Mouse (Mus musculus) liver, embryonic 14.5 days (tissue): ENCODE data around the gene Cnot6. TPM values are rescaled to one million over a fixed set of nuclear protein-coding genes. Genes with fewer than 3 reads are reported as not detected.
A peak's percentile ranks its signal among the peaks of the same experiment; 100 is the strongest.

Source experiments
- ATAC-seq: fragments of 200-750 bp; cut with Nextera tagmentation; 2 replicates; pipeline ENCODE4 v1.8.0; 2017; ENCODE audit warnings: moderate number of reproducible peaks, mild to moderate bottlenecking, moderate library complexity; ENCODE audit not compliant: insufficient read depth
- DNase-seq, 3 experiments: peaks; one replicate each; pipeline ENCODE4 v3.0.0-alpha.2; 2012 to 2013; ENCODE audit warnings: low read depth in 3 of 3, low spot score in 3 of 3
- H3K27ac ChIP-seq: fragments of 300-500 bp; sonication (generic); 2 replicates; pipeline ENCODE4 v1.5.1; 2014; ENCODE audit warnings: moderate library complexity, mild to moderate bottlenecking, control low read depth, inconsistent platforms
- H3K27me3 ChIP-seq: fragments of 300-500 bp; sonication (generic); 2 replicates; pipeline ENCODE4 v1.6.1; 2014; ENCODE audit warnings: mild to moderate bottlenecking, low read length, moderate library complexity; ENCODE audit not compliant: control insufficient read depth, insufficient read depth
- H3K36me3 ChIP-seq: fragments of 300-500 bp; sonication (generic); replicated peaks from 2 replicates; pipeline ENCODE4 v1.6.1; 2014; ENCODE audit warnings: low read depth; ENCODE audit not compliant: control insufficient read depth, insufficient read depth
- H3K4me1 ChIP-seq, 2 experiments: fragments of 200-500 bp in 1 of 2; fragments of 300-500 bp in 1 of 2; sonication (generic) in 1 of 2; replicated peaks; 2 replicates each; pipeline ENCODE4 v1.6.1; 2012 to 2014; ENCODE audit warnings: antibody characterized with exemption in 1 of 2, inconsistent platforms in 1 of 2, low read length in 1 of 2; ENCODE audit not compliant: control insufficient read depth in 2 of 2, insufficient read depth in 2 of 2
- H3K4me2 ChIP-seq: fragments of 300-500 bp; sonication (generic); 2 replicates; pipeline ENCODE4 v1.6.1; 2014; ENCODE audit warnings: low read depth, mild to moderate bottlenecking, control low read depth, moderate library complexity
- H3K4me3 ChIP-seq, 2 experiments: fragments of 200-500 bp in 1 of 2; fragments of 300-500 bp in 1 of 2; sonication (generic) in 1 of 2; 2 replicates each; pipeline ENCODE4 v1.5.1; 2012 to 2014; ENCODE audit warnings: low read depth in 2 of 2, low read length in 2 of 2, mild to moderate bottlenecking in 2 of 2, control low read depth in 1 of 2, inconsistent platforms in 1 of 2, moderate library complexity in 1 of 2; ENCODE audit not compliant: insufficient read depth in 1 of 2
- H3K9ac ChIP-seq: fragments of 300-500 bp; sonication (generic); replicated peaks from 2 replicates; pipeline ENCODE4 v1.6.1; 2014; ENCODE audit warnings: mild to moderate bottlenecking, control low read depth, moderate library complexity
- H3K9me3 ChIP-seq: fragments of 300-500 bp; sonication (generic); 2 replicates; pipeline ENCODE4 v1.6.1; 2016; ENCODE audit warnings: low read length, mixed read lengths; ENCODE audit not compliant: control insufficient read depth
- CTCF ChIP-seq: IDR thresholded peaks from 2 replicates; pipeline ENCODE4 v1.5.1; 2016; ENCODE audit warnings: antibody characterized with exemption, low read depth, control low read depth
- EP300 ChIP-seq: IDR thresholded peaks from 2 replicates; pipeline ENCODE4 v1.6.1; 2016; ENCODE audit warnings: antibody characterized with exemption, low read depth
- WGBS: fragments of 180-500 bp; shearing (Covaris S2); extraction: QIAGEN DNeasy Blood & Tissue Kit; methylation state at CpG from one replicate; pipeline ENCODE4 v1.1.7; 2014; ENCODE audit not compliant: insufficient replicate concordance; 5-methylcytosine and 5-hydroxymethylcytosine counted together
- polyA plus RNA-seq, 2 experiments: library from polyadenylated mRNA; depleted of rRNA in 1 of 2; stranded (reverse) in 1 of 2; unstranded in 1 of 2; fragments of >200 nt; fragmentation: Nextera tagmentation in 1 of 2; extraction: Ambion mirVana in 1 of 2; gene quantifications; 2 replicates each; pipeline versions ENCODE4 v1.2.1 to v1.2.3; 2012 to 2014

Cnot6 gene
- polyA plus RNA-seq, 2 experiments: 18.1 to 21.0 TPM

GRCm38 (mm10) chr11:49738659-49739406 lies 26.3 kb upstream of the Cnot6 start:
- H3K9me3 ChIP-seq: no peaks in the 10 kb centered on the region
- no peak overlapping the region for H3K4me3 ChIP-seq
- no peak overlapping the region for H3K27ac ChIP-seq
- H3K4me2 ChIP-seq: no peak overlapping the region
- 66% methylated on average over 11 of the region's 11 CpGs for WGBS
- no peaks in the 10 kb centered on the region for H3K36me3 ChIP-seq
- TF ChIP-seq CTCF (no peak), EP300 (no peak)
- H3K9ac ChIP-seq: no peak overlapping the region
- no peaks in the 10 kb centered on the region for H3K27me3 ChIP-seq
- ATAC-seq: no peak
- DNase-seq: no peak
- H3K4me1 ChIP-seq: no peaks in the 10 kb centered on the region; a peak in 1 of 4 replicates

GRCm38 (mm10) chr11:49737625-49738024 lies 25.1 kb upstream of the Cnot6 start:
- Histone ChIP-seq H3K9me3 (no peaks in the 10 kb centered on the region), H3K4me1 (no peaks in the 10 kb centered on the region; a peak in 1 of 4 replicates), H3K27me3 (no peaks in the 10 kb centered on the region), H3K36me3 (no peaks in the 10 kb centered on the region), H3K9ac (no peak overlapping the region), H3K4me3 (no peak overlapping the region), H3K27ac (no peak overlapping the region), H3K4me2 (no peak overlapping the region)
- WGBS: 22% methylated on average over 1 of the region's 1 CpGs
- TF ChIP-seq CTCF (no peak), EP300 (no peak)
- ATAC-seq: no peak
- DNase-seq: no peak

GRCm38 (mm10) chr11:49734771-49735170 lies 22.2 kb upstream of the Cnot6 start:
- Histone ChIP-seq H3K4me3 (no peak overlapping the region), H3K36me3 (no peaks in the 10 kb centered on the region), H3K4me2 (no peak overlapping the region), H3K4me1 (no peaks in the 10 kb centered on the region; a peak in 1 of 4 replicates), H3K9me3 (no peaks in the 10 kb centered on the region), H3K27ac (no peak overlapping the region), H3K9ac (no peak overlapping the region), H3K27me3 (no peaks in the 10 kb centered on the region)
- ATAC-seq: no peak
- 58% methylated on average over 11 of the region's 11 CpGs for WGBS
- DNase-seq: no peak
- TF ChIP-seq EP300 (no peak), CTCF (no peak)

- H3K27ac ChIP-seq: no peak overlapping the region
- H3K4me3 ChIP-seq: no peak overlapping the region
- DNase-seq: no peak
- H3K36me3 ChIP-seq: no peaks in the 10 kb centered on the region
- ATAC-seq: no peak
- H3K4me1 ChIP-seq: no peaks in the 10 kb centered on the region
- H3K9ac ChIP-seq: no peak overlapping the region
- H3K4me2 ChIP-seq: no peak overlapping the region
- TF ChIP-seq CTCF (no peak), EP300 (no peak)
- WGBS: 59% methylated on average over 5 of the region's 5 CpGs
- H3K27me3 ChIP-seq: no peaks in the 10 kb centered on the region
- no peaks in the 10 kb centered on the region for H3K9me3 ChIP-seq
These were observed 17.9 kb upstream of the Cnot6 start for GRCm38 (mm10) chr11:49730275-49730948.

- Histone ChIP-seq H3K4me2 (no peak overlapping the region), H3K9ac (no peak overlapping the region), H3K36me3 (no peaks in the 10 kb centered on the region), H3K4me1 (peaks cover 0 to 3% of the 10 kb centered on the region in 2 experiments; a peak in 2 of 4 replicates), H3K4me3 (no peak overlapping the region), H3K27me3 (no peaks in the 10 kb centered on the region), H3K27ac (no peak overlapping the region), H3K9me3 (no peaks in the 10 kb centered on the region)
- DNase-seq (peak; percentile 28 to 49 (median 42)), ATAC-seq (no peak)
- WGBS: 5% methylated on average over 3 of the region's 3 CpGs
- TF ChIP-seq CTCF: peak; percentile 83
- TF ChIP-seq EP300: no peak
These were observed 15.4 kb upstream of the Cnot6 start for GRCm38 (mm10) chr11:49727877-49728276.
